Mouse (Mus musculus): ENCODE data around the gene Ppm1m. TPM values are rescaled to one million over a fixed set of nuclear protein-coding genes. Genes with fewer than 3 reads are reported as not detected.

Gene Ppm1m
- polyA plus RNA-seq, 1 experiment from 2014 or later = 25.8 TPM

- WGBS = 90% methylated on average over 23 of the region's 23 CpGs
- Histone ChIP-seq H3K27ac (replicated peaks; ENCODE audit: low read depth, low read length) (no peak overlapping the region), H3K4me1 (ENCODE audit: control insufficient read depth, insufficient read depth, low read length) (no peaks in the 10 kb centered on the region), H3K4me3 (ENCODE audit: low read depth, low read length) (no peak overlapping the region), H3K27me3 (ENCODE audit: control insufficient read depth, insufficient read depth, low read length) (no peaks in the 10 kb centered on the region), H3K9ac (replicated peaks; ENCODE audit: low read length) (no peak overlapping the region), H3K4me2 (ENCODE audit: low read depth, low read length) (no peak overlapping the region), H3K9me3 (replicated peaks; ENCODE audit: control insufficient read depth, low read length) (no peaks in the 10 kb centered on the region), H3K36me3 (replicated peaks; ENCODE audit: control insufficient read depth, insufficient read depth, low read depth, low read length) (peaks cover 9% of the 10 kb centered on the region)
- no peak for DNase-seq (ENCODE audit: low spot score)
- ATAC-seq (replicated peaks; ENCODE audit: insufficient number of reproducible peaks, low FRiP score, low TSS enrichment, low read depth) = no peak
These were observed 35.8 kb upstream of the Ppm1m start for GRCm38 (mm10) chr9:106235194-106235830.

GRCm38 (mm10) chr9:106233953-106234352, 34.4 kb upstream of the Ppm1m start:
- no peaks in the 10 kb centered on the region for H3K9me3 ChIP-seq (replicated peaks; ENCODE audit: control insufficient read depth, low read length)
- no peak overlapping the region for H3K4me2 ChIP-seq (ENCODE audit: low read depth, low read length)
- peaks cover 9% of the 10 kb centered on the region for H3K36me3 ChIP-seq (replicated peaks; ENCODE audit: control insufficient read depth, insufficient read depth, low read depth, low read length)
- H3K4me1 ChIP-seq (ENCODE audit: control insufficient read depth, insufficient read depth, low read length) = no peaks in the 10 kb centered on the region
- H3K9ac ChIP-seq (replicated peaks; ENCODE audit: low read length) = no peak overlapping the region
- DNase-seq (ENCODE audit: low spot score) (no peak), ATAC-seq (replicated peaks; ENCODE audit: insufficient number of reproducible peaks, low FRiP score, low TSS enrichment, low read depth) (no peak)
- 91% methylated on average over 6 of the region's 6 CpGs for WGBS
- H3K27ac ChIP-seq (replicated peaks; ENCODE audit: low read depth, low read length) = no peak overlapping the region
- H3K27me3 ChIP-seq (ENCODE audit: control insufficient read depth, insufficient read depth, low read length) = no peaks in the 10 kb centered on the region
- no peak overlapping the region for H3K4me3 ChIP-seq (ENCODE audit: low read depth, low read length)

GRCm38 (mm10) chr9:106232956-106233355, 33.4 kb upstream of the Ppm1m start:
- ATAC-seq (replicated peaks; ENCODE audit: insufficient number of reproducible peaks, low FRiP score, low TSS enrichment, low read depth) (no peak), DNase-seq (ENCODE audit: low spot score) (no peak)
- Histone ChIP-seq H3K4me2 (ENCODE audit: low read depth, low read length) (no peak overlapping the region), H3K4me3 (ENCODE audit: low read depth, low read length) (no peak overlapping the region), H3K4me1 (ENCODE audit: control insufficient read depth, insufficient read depth, low read length) (no peaks in the 10 kb centered on the region), H3K9ac (replicated peaks; ENCODE audit: low read length) (no peak overlapping the region), H3K27ac (replicated peaks; ENCODE audit: low read depth, low read length) (no peak overlapping the region), H3K27me3 (ENCODE audit: control insufficient read depth, insufficient read depth, low read length) (no peaks in the 10 kb centered on the region), H3K9me3 (replicated peaks; ENCODE audit: control insufficient read depth, low read length) (no peaks in the 10 kb centered on the region), H3K36me3 (replicated peaks; ENCODE audit: control insufficient read depth, insufficient read depth, low read depth, low read length) (peaks cover 4% of the 10 kb centered on the region)
- WGBS = 98% methylated on average over 3 of the region's 3 CpGs

- Histone ChIP-seq H3K4me3 (ENCODE audit: low read depth, low read length) (no peak overlapping the region), H3K36me3 (replicated peaks; ENCODE audit: control insufficient read depth, insufficient read depth, low read depth, low read length) (no peaks in the 10 kb centered on the region; the same call in 1 of the 2 replicates), H3K9ac (replicated peaks; ENCODE audit: low read length) (no peak overlapping the region), H3K9me3 (replicated peaks; ENCODE audit: control insufficient read depth, low read length) (no peaks in the 10 kb centered on the region), H3K27ac (replicated peaks; ENCODE audit: low read depth, low read length) (no peak overlapping the region), H3K27me3 (ENCODE audit: control insufficient read depth, insufficient read depth, low read length) (no peaks in the 10 kb centered on the region), H3K4me1 (ENCODE audit: control insufficient read depth, insufficient read depth, low read length) (no peaks in the 10 kb centered on the region), H3K4me2 (ENCODE audit: low read depth, low read length) (no peak overlapping the region)
- ATAC-seq (replicated peaks; ENCODE audit: insufficient number of reproducible peaks, low FRiP score, low TSS enrichment, low read depth) = no peak
- WGBS = 87% methylated on average over 4 of the region's 4 CpGs
- no peak for DNase-seq (ENCODE audit: low spot score)
These were observed 32.3 kb upstream of the Ppm1m start for GRCm38 (mm10) chr9:106231816-106232215.

- ATAC-seq (replicated peaks; ENCODE audit: insufficient number of reproducible peaks, low FRiP score, low TSS enrichment, low read depth) (no peak), DNase-seq (ENCODE audit: low spot score) (no peak)
- H3K4me3 ChIP-seq (ENCODE audit: low read depth, low read length) = no peak overlapping the region
- H3K4me1 ChIP-seq (ENCODE audit: control insufficient read depth, insufficient read depth, low read length) = no peaks in the 10 kb centered on the region
- H3K36me3 ChIP-seq (replicated peaks; ENCODE audit: control insufficient read depth, insufficient read depth, low read depth, low read length) = no peaks in the 10 kb centered on the region; the same call in 1 of the 2 replicates
- WGBS = 82% methylated on average over 7 of the region's 7 CpGs
- H3K9ac ChIP-seq (replicated peaks; ENCODE audit: low read length) = no peak overlapping the region
- H3K4me2 ChIP-seq (ENCODE audit: low read depth, low read length) = no peak overlapping the region
- no peak overlapping the region for H3K27ac ChIP-seq (replicated peaks; ENCODE audit: low read depth, low read length)
- no peaks in the 10 kb centered on the region for H3K9me3 ChIP-seq (replicated peaks; ENCODE audit: control insufficient read depth, low read length)
- no peaks in the 10 kb centered on the region for H3K27me3 ChIP-seq (ENCODE audit: control insufficient read depth, insufficient read depth, low read length)
These were observed 31.7 kb upstream of the Ppm1m start for GRCm38 (mm10) chr9:106231220-106231619.

GRCm38 (mm10) chr9:106230734-106231106, 31.2 kb upstream of the Ppm1m start:
- DNase-seq (ENCODE audit: low spot score) (peak; percentile 11), ATAC-seq (replicated peaks; ENCODE audit: insufficient number of reproducible peaks, low FRiP score, low TSS enrichment, low read depth) (no peak)
- Histone ChIP-seq H3K9me3 (replicated peaks; ENCODE audit: control insufficient read depth, low read length) (no peaks in the 10 kb centered on the region), H3K36me3 (replicated peaks; ENCODE audit: control insufficient read depth, insufficient read depth, low read depth, low read length) (no peaks in the 10 kb centered on the region; the same call in 1 of the 2 replicates), H3K4me3 (ENCODE audit: low read depth, low read length) (no peak overlapping the region), H3K27me3 (ENCODE audit: control insufficient read depth, insufficient read depth, low read length) (no peaks in the 10 kb centered on the region), H3K9ac (replicated peaks; ENCODE audit: low read length) (no peak overlapping the region), H3K4me1 (ENCODE audit: control insufficient read depth, insufficient read depth, low read length) (no peaks in the 10 kb centered on the region), H3K27ac (replicated peaks; ENCODE audit: low read depth, low read length) (no peak overlapping the region), H3K4me2 (ENCODE audit: low read depth, low read length) (no peak overlapping the region)
- WGBS = 48% methylated on average over 3 of the region's 3 CpGs

- WGBS = 71% methylated on average over 8 of the region's 9 CpGs
- H3K9ac ChIP-seq (replicated peaks; ENCODE audit: low read length) = no peak overlapping the region
- no peaks in the 10 kb centered on the region for H3K9me3 ChIP-seq (replicated peaks; ENCODE audit: control insufficient read depth, low read length)
- H3K4me3 ChIP-seq (ENCODE audit: low read depth, low read length) = no peak overlapping the region
- DNase-seq (ENCODE audit: low spot score) = no peak
- no peak for ATAC-seq (replicated peaks; ENCODE audit: insufficient number of reproducible peaks, low FRiP score, low TSS enrichment, low read depth)
- no peak overlapping the region for H3K27ac ChIP-seq (replicated peaks; ENCODE audit: low read depth, low read length)
- H3K4me1 ChIP-seq (ENCODE audit: control insufficient read depth, insufficient read depth, low read length) = no peaks in the 10 kb centered on the region
- no peak overlapping the region for H3K4me2 ChIP-seq (ENCODE audit: low read depth, low read length)
- H3K27me3 ChIP-seq (ENCODE audit: control insufficient read depth, insufficient read depth, low read length) = no peaks in the 10 kb centered on the region
- H3K36me3 ChIP-seq (replicated peaks; ENCODE audit: control insufficient read depth, insufficient read depth, low read depth, low read length) = no peaks in the 10 kb centered on the region; the same call in 1 of the 2 replicates
These were observed 30.6 kb upstream of the Ppm1m start for GRCm38 (mm10) chr9:106230051-106230733.

GRCm38 (mm10) chr9:106227790-106228429, 28.4 kb upstream of the Ppm1m start:
- WGBS = 75% methylated on average over 8 of the region's 8 CpGs

More at GRCm38 (mm10) chr9:106227790-106228429, 28.4 kb upstream of the Ppm1m start:
- Histone ChIP-seq H3K27me3 (ENCODE audit: control insufficient read depth, insufficient read depth, low read length) (no peaks in the 10 kb centered on the region), H3K4me2 (ENCODE audit: low read depth, low read length) (no peak overlapping the region), H3K9ac (replicated peaks; ENCODE audit: low read length) (no peak overlapping the region), H3K36me3 (replicated peaks; ENCODE audit: control insufficient read depth, insufficient read depth, low read depth, low read length) (no peaks in the 10 kb centered on the region), H3K27ac (replicated peaks; ENCODE audit: low read depth, low read length) (no peak overlapping the region), H3K4me1 (ENCODE audit: control insufficient read depth, insufficient read depth, low read length) (no peaks in the 10 kb centered on the region), H3K9me3 (replicated peaks; ENCODE audit: control insufficient read depth, low read length) (no peaks in the 10 kb centered on the region), H3K4me3 (ENCODE audit: low read depth, low read length) (no peak overlapping the region)
- DNase-seq (ENCODE audit: low spot score) = no peak
- no peak for ATAC-seq (replicated peaks; ENCODE audit: insufficient number of reproducible peaks, low FRiP score, low TSS enrichment, low read depth)
